Mouse (Mus musculus) ES-CJ7 (cell line): Measurements from ENCODE around the gene Magi1.

Experiments
- DNase-seq: peaks from one replicate; pipeline ENCODE4 v3.0.0; 2011; ENCODE audit warnings: low read depth, low spot score

Gene Magi1

DNA sequence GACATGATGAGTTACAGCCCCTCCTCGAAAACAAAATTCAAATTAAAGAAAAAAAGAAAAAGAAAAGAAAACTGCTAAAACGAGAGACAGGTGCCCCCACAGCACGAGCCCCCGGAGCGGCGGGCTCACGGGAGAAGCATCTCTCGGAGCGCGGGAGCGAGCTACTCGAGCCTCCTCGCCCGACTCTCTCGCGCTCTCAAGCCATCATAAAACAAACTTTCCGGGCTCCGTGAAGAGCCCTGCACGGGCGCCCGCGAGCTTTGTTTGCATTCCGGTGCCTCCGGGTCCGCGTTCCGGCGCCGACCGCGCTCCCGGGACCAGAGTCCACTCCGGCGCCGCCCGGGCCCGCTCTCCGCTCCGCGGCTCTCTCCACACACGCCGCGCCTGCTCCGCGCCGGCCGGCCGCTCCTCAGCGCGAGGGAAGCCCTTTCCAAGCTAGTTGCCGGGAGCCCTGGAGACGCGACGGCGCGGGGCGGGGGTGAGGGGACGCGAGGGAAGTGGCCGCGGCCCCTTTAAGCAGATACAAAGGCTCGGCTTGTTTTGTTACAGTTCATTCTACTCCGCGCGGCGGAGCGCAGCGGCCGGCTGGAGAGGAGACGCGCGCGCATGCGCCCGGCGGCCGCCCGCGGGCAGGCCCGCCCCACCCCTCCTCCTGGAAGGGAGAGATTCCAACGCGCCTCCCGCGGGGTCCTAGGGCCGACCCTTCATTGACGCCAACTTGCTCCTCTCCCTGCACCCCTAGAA, at the start of gene Magi1:
Magi1 (minus strand) TSS at position 600 of the 744 bp plus-strand sequence.
- peak; percentile 95 for DNase-seq

DNA sequence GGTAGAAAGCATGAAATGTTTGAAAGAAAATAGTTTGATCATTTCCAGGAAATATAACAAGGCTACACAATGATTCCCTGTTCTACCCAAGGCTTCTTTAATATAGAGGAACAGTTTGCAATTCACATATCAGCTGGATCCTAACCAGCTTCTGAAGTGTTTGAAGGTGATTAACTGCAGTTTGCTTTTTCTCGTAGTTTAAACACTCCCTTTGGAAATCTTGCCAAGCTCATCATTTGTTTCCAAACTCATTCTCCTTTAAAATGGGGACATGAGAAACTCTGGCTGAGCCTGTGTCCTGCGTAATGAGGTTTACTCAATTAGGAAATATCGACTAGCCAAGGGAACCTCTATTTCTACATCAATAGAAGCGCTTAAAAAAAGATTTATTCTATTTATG, 43.4 kb upstream of the Magi1 start:
- DNase-seq: no peak

DNA sequence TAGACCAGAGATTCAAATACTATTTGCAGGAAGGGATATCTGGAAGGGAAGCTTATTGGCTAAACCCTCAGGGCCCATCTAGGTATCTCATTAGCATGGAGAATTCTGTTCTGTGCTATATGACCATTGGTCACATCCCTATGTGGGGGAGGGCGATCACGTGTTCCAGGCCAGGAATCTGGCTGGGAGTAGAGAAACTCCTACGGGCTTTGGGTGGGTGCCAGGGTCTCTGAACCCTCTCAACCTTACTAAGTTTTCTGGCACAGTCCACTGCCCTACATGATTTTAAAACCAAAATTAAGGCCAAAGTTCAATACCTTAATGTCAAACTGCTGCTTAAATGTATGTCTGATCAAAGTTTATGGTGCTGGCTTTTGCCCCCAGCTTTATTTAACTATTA, 33.2 kb upstream of the Magi1 start:
- no peak for DNase-seq

DNA sequence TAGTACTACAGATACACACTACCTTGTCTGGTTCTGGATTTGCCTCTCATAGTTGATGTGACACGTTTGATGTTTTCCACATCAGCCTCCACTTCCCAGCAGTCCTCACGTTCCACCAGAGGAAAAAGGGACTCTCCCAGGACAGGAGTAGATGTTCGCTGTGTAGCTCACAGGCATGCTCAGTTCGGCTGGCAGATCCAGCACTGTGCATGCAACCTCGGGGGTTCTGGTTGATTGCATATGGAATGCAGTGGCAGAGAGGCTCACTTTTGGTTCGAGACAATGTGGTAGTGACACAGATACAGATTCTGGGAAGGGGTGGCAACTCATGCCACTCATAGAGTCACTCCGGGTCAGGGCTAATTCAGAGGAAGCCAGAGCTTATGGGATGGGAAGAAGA, 28.6 kb upstream of the Magi1 start:
- no peak for DNase-seq

DNA sequence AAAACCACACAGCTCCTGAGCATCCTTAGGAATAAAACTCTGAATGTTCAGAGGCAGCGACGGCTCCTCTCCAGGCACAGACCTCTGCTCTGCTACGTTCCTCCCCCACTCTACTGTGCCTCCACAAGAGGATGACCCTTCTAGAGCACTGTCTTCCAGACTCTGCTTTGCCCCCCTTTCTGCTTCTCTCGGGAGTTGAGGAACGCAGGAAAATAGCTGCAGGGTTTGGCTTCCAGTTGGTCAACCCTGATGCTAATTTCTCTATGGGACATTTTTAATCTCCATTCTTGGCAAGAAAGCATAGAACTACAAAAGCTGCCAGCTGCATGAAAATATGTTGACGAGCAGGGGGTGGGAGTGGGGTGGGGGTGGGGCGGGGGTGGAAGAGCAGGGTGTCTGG, 24.8 kb upstream of the Magi1 start:
- DNase-seq: peak; percentile 22

DNA sequence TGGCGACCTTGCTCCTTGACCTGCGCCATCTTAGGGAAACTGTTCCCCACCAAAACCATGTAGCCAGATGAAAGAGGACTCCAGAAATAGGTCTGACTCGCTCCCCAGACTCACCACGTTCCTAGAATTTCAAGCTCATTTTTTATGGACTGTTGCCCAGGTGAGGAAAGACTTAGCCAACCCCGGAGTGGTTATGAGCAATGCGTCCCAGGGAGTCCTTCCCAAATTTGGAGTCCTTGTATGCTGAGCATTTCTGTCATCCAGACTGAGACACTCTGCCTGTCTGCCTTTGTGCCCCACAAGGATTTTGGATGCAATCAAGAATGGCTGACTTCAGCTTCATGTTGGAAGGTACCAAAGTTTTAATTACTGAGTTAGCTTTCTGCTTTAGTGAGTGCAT, 19.8 kb upstream of the Magi1 start:
- DNase-seq: no peak

DNA sequence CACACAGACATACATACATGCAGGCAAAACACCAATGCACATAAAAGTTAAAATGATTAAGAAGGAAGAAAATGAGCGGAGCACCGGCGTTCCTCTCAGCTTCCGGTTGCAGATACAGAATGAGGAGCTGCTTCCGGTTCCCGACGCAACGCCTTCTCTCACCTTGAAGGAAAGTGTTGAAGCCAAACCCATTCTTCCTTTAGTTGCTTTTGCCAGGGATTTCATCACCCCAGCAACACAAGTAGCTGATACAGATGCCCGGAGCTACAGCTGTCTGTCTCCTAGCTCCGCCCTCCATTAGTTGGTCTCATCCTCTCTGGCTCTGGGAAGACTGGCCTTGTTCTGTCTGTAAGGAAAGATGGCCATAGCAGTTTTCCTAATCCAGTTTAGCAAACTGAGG, 18.1 kb upstream of the Magi1 start:
- DNase-seq: no peak

DNA sequence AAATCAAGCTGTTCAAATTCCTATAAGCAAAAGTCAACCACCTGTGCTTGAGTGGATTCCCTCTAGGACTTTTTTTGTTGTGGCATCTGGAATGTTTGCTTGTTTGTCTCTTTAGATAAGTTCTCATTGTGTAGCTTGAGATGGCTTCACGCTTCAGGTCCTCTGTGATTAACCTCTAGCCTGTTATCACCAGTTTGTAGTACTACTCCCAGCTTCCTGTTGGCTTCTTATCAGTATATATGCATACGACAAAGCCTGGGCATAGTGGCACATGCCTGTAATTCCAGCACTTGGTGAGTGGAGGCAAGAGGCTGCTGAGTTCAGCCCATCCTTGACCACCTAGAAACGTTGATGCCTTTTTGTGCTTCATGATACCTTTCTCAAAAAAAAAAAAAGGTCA, 16.8 kb upstream of the Magi1 start:
- no peak for DNase-seq

DNA sequence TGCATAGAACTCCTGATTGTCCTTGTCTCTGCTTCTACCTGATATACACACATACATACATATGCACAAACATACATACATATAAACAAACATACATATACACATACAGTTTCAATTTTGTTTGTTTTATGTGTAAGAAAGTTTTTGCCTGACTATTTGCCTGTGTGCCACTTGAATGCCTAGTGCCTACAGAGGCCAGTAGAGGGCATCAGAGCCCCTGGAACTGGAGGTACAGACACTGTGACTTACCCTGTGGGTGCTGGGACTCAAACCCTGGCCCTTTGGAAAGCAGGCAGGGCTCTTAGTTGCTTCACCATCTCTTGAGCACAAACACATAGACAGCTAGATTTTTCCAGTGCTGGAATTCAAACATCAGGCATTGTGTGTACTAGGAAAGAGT, 3.7 kb upstream of the Magi1 start:
- peak; percentile 64 for DNase-seq

DNA sequence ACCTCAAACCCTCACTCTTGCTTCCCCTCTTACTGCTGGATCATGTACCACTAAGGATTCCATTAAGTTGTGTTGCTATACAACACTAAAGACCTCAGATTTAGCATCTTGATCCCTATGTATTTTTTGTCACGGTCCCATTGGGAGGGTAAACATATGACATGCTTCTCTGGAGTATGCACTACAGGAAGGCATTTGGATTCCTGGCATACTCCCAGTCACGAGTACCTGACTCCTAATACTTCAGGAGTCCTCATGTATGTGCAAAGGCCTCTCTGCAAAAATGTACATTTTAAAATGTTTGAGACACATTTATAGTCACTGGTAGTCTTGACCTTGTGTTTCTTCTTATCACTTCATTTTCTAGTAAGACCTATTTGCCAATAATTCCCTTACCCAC, 2.8 kb upstream of the Magi1 start:
- no peak for DNase-seq

DNA sequence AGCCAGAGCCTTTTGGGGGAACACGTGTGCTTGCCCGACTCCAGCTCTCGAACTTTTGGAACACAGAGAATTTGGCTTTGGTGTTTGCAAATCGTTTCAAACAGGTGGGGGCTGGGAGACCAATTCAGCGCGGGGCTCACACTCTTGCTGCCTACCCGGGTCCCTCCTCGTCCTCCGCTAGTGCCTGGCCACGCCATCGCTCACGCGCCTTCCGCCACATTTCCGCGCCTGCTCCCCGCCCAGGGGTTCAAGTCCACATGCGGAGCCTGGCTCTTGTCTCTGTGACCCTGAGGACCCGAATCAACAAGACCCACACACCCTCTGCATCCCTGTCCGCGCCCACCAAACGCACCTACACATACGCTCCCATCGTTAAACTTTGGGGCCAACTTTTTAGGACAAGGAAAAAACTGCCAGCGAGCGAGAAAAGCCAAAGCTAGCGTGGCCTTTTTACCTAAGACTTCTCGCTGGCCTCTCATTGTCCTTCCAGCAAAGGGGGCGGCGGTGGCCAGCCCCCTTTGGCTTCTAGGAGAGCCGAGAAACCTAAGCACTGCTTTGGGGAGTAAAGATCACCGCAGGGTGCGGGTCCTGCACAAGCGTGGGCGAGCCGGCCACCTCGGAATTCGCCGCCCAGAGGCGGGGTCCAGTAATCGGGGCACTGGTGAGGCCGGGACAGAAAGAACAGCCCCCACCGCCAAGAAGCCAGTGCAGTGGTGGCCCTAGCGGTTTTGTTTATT, 540 bp upstream of the Magi1 start:
- peak; percentile 19 for DNase-seq

DNA sequence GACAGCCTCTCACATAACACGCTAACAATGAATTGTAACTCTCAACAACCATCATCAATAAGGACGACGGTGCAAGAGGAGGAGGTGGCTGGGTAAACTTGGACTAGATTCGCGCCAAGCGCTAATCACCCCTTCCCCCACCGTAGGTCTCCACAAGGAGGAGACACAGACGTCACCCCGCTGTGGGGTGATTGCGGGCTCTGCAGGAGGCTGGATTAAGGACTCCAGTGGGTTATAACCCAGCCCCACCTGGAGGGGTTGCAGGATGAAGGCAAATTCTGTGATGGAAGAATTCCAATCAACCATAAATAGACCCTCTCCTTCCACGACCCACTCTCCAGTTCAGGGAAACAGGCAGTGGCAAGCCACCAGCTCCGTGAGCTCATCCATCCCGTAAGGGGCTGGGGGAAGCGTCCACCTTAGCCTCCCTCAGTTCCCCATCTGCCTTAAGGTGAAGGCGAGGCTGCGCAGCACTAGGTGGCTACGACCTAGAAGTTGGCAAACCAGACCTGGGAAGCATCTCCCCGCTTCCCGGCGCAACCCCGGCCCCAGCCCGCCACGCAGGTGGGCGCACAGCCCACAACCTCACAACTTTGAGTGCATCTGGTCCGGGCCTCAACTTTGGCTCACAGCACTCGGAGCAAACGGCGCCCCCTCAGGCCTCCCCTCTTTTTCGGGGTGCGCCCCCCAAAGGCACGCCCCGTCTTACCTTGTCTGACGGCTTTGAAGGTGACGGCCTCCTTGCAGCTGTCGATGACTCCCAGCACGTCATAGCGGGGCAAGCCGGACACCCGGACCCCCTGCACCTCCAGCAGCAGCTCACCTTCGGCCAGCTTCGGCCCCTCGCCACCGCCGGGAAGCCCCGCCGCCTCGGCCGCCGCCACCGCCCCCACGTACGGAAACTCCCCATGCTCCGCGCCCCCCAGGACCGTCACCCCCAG, 1.1 kb downstream of the Magi1 start:
- DNase-seq: peak; percentile 83

DNA sequence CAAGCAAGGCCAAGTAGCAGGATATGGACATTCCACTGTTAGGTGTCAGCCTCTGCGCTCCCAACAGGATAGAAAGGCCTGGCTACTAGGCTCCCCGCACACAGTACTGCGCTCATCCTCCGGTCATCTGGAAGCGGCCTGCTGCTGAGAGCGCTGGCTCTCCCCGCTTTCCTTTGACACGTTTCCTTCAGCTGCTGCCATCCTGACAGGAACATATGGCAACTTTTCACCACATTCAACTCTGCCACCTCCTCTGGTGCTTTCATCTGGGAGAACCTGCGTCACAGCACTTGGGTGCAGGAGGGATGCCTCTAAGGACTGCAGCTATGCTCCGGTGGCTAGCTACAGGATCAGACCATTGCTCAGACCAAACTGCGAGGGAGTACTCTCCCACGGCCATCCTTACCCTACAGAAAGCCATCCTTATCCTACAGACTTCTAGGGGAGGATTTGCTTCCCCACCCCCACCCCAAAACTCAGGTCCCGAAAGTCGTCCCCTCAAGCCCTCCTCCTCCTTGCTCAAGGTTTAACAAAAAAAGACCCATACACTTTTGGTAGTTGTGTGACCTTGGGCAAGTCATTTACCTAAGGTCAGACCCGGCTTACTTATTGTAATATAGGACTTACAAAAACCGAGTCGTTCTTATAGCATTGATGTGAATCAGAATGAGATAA, 2.0 kb downstream of the Magi1 start:
- peak; percentile 28 for DNase-seq

DNA sequence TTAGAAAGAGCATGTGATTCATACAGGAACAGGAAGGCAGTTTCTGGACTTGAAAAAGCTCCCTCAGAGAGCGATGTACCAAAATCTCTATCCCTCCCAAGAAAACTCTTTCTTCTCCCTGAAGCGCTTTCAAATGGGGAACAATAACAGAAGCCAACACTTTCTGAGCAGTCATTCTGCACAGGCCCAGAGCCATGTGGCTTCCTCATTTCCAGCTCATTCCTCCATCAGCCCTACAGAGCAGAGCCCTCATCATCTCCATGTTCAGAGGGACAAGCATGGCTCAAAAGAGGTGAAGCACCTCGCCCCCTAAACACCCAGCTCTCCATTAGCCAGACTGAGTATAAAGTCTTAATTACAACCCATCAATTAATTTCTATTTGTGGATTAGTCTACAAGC, 9.8 kb downstream of the Magi1 start:
- no peak for DNase-seq

DNA sequence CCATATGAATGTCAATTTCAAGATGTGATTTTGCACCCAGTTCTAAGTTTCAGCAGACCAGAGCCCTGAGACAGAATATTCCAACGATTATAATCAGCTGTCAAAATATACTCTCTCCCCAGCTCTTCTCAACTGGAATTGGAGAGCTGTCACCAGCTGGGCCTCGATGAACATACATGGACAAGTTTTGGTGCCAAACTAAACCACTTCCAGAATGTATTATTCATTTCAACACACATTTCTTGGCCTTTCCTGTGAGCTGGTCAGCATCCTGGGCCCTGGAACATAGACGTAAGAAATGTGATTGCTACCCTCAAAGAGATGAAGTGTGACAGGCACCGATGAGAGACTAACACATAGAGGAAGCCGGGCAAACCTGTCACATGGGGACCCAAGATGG, 13.7 kb downstream of the Magi1 start:
- no peak for DNase-seq

DNA sequence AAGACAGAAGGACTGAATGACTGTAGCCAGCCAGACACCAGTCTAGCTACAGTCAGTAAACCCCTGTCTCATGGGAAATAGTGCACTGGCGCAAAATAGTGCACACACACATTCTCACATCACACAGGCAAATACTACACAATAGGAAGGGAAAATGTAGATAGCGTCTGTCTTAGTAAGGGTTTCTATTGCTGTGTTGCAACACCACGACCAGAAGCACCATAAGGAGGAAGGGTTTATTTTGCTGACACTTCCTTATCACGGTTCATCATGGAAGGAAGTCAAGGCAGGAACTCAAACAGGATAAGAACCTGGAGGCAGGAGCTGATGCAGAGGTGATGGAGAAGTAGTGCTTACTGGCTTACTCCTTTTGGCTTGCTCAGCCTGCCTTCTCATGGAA, 14.5 kb downstream of the Magi1 start:
- no peak for DNase-seq

DNA sequence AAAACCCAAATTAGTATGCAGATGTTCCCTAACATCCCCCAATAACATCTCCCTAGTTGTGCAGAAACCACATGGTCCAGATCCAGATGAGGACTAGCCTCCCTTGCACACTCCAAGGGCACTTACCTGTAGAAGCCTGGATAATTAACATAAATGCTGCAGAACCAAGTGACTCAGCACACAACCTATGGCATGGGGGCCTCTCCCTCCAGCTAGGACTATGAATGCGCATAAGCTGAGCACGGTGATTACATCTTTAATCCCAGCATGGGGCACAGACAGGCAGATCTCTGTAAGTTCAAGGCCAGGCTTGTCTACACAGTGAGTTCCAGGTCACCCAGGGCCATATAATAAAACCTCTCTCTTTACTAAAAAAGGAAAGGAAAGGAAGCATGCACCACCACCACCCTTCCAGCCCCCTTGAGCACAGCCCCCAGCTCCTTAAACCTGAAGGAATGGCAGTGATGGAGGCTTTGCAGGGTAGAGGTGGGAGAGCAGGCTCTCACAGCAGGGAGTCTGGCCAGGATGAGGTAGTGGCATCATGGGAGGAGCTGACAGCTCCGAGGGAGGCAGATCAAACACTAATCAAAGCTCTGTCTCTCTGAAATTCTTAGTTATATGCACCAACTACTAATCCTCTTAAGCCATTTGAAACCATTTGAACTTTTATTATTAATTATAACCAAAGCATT, 18.3 kb downstream of the Magi1 start:
- peak; percentile 79 for DNase-seq

DNA sequence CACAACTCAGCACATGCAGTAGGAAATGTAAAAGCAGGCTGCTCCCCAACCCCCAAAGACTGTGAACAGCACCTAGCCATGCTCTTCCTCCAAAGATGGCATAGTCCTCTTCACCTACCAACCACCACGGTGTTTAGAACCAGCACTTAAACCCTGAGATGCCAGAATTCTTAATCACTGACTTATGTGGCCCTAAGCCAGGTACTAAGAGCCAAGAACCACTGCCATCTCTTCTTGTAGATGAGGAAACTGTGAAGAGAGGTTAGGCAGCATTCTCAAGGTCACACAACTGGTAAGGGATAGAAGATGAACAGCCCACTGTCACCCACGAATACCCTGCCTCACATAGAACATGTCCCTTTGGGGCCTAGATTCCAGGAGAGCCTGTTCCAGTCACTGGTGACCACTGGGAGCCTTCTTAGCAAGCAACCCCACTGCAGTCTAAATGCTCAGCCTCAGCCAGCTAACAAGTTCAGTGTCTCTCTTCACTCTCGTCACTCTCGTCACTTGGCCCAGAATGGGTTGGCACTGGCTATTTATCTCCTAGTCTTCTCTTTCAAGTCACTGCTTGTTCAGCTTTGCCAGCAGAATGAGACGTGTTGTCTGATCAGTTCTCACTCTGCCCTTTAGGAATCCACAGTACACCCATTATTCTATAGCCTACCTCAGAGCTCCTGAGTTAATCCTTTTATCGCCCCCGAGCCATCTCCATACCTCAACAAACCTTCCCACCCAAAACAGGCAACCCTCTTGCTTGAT, 19.4 kb downstream of the Magi1 start:
- DNase-seq: no peak

DNA sequence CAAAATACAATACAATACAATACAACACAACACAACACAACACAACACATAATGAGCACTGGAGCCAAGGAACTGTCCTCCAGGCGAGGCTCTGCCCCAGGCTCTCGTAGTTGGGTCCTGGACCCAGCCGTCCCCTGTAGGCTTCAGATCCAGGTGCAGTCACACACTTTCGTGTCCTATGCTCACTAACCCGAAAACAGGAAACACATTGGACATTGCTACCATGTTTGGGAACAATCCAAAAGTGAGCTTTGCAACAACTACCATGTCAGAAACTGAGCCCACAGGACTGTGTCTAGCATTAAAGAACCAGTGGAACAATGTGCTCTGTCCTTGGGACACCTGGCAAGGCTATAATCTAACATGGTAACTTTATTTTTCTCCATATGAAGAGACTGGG, 22.9 kb downstream of the Magi1 start:
- no peak for DNase-seq

DNA sequence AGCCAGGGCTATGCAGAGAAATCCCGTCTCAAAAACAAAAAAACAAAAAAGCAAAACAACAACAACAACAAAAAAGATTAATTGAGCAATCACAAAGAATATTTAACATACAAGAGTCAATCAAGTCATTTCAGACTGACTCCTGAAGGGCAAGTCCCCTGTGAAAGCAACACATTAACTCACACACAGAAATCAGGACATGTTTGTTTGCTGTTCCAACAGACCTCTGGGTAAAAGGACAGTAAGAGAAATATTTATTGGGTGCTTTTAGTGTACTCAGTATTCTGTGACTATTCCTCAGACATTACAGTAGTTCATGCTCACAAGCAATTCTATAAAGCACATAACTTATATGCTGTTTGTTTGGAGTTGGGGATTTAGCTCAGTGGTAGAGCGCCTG, 23.7 kb downstream of the Magi1 start:
- no peak for DNase-seq
